Mouse (Mus musculus) spleen, adult 2 months (tissue): ENCODE data around the gene Rmnd5a.

Experiments
- CTCF ChIP-seq: fragments of 200-500 bp; IDR thresholded peaks from 2 replicates; pipeline ENCODE4 v1.5.1; 2011; ENCODE audit warnings: mild to moderate bottlenecking, inconsistent platforms; ENCODE audit not compliant: insufficient read depth, insufficient read length, insufficient replicate concordance; ENCODE audit errors: extremely low read depth
- POLR2A ChIP-seq: fragments of 200-500 bp; IDR thresholded peaks from 2 replicates; pipeline ENCODE4 v1.6.1; 2011; ENCODE audit warnings: low read depth, low read length, inconsistent platforms

DNA sequence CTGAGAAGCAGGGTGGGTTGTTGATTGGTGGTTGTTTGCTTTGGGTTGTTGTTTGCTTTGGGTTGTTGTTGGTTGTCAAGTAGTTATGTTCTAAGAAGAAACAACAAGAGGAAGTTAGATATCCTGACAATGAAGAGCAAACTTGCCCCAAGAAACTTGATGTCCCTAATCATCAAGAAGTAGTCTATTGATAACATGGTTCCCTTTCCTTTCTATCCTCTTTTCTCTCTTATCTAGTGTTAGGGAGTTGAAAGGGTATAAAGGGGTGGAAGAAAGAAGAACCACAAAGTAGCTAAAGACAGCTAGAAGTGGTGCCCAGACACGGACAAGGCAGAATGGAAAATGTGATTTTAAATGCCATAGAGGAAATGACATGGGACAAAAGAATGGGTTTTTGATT lies 32.3 kb upstream of the Rmnd5a start:
- no peak for TF ChIP-seq POLR2A
- TF ChIP-seq CTCF, result no peak
